Mouse (Mus musculus) ES-Bruce4 (cell line): ENCODE measurements around the gene Gm37419.

Experiments used
- CTCF ChIP-seq: IDR thresholded peaks from one replicate; pipeline ENCODE4 v1.8.1; 2011; ENCODE audit warnings: low read depth, low read length
- EP300 ChIP-seq: IDR thresholded peaks from 2 replicates; pipeline ENCODE4 v1.6.1; 2011; ENCODE audit warnings: low read depth, low read length; ENCODE audit not compliant: insufficient read depth
- POLR2A ChIP-seq: IDR thresholded peaks from one replicate; pipeline ENCODE4 v1.8.1; 2011; ENCODE audit warnings: low read length; ENCODE audit not compliant: insufficient read depth

- TF ChIP-seq POLR2A (no peak), EP300 (no peak), CTCF (no peak)
Observed at GRCm38 (mm10) chr16:23986871-23987270, 1.4 kb upstream of the Gm37419 start.
